Mouse (Mus musculus) heart, adult 9 months (tissue): ENCODE measurements at regions not wholly inside any gene's neighbourhood (a gene's known extent, or its start where the extent isn't known, plus 50 kb on each side); places are given as distances from the start of the nearest gene placed in this dataset.
"Not testable (repeated sequence)": the region's sequence is repeated elsewhere in the genome, so short reads cannot be mapped to it uniquely, and the experiment has no call there.

ENCODE experiments used
- DNase-seq, 2 experiments: peaks; one replicate each; pipeline ENCODE4 v3.0.0; 2022; ENCODE audit warnings: low spot score in 2 of 2

DNA sequence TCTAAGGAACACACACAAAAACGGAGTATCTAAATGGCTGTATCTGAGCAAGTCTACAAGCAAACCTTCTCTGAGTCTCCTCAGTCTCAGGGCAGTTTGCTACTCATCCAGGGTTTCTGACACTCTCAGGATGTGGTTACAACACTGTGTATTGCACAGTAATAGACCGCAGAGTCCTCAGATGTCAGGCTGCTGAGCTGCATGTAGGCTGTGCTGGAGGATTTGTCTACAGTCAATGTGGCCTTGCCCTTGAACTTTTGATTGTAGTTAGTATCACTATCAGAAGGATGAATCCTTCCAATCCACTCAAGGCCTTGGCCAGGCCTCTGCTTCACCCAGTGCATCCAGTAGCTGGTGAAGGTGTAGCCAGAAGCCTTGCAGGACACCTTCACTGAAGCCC, 245.0 kb upstream of the Zfp386 start:
- DNase-seq, result not testable (repeated sequence)

DNA sequence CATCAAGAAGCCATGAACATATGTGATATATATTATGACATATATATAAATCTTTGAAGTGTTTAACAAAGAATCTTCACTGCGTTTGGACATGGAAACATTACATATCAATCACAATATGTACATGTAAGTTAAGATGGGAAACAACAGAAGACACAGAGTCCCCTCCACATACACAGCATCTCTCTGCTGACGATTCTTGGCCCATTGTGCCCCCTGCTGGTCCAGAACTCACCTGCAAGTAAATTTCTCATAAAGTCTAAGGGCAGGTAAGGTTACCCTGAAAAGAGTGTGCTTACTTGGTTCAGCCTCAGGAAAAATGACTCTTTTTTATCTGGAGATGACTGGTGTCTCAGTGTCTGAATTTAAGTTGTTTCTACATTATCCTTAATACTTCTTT, 243.8 kb upstream of the Zfp386 start:
- not testable (repeated sequence) for DNase-seq

DNA sequence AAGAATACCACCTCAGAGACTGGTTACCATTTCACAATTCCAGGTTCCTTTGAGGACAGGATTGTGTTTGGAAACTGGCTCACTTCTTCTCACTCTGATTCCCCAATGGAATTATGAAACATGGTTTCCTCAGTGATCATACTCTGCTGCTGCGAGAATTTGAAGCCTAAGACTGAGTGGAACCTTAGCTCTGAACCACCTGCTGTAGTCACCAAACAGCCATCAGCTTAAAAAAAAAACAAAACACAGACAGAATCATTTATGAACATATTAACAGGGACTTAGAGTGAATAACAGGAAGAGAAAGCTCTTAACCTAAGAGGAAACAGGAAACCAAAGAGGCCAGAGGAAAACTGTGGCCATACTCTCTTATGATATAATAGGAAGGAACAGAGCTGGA, 239.5 kb upstream of the Zfp386 start:
- no peak for DNase-seq
